Mouse (Mus musculus) megakaryocyte progenitor cell, adult 5-6 weeks (primary cell): ENCODE results near the gene Lmx1a. TPM values are rescaled to one million over a fixed set of nuclear protein-coding genes. Genes with fewer than 3 reads are reported as not detected.
A peak's percentile ranks its signal among the peaks of the same experiment; 100 is the strongest.

ENCODE experiments used
- ATAC-seq: replicated peaks from 2 replicates; pipeline ENCODE4 v1.8.0; 2016; ENCODE audit warnings: mild to moderate bottlenecking, moderate TSS enrichment, inconsistent platforms; ENCODE audit not compliant: poor library complexity
- total RNA-seq, 2 experiments: library from RNA; stranded (forward) in 1 of 2; stranded (reverse) in 1 of 2; fragments of 157-497, 149-512 nt in 1 of 2; fragments of 200-1000 nt in 1 of 2; gene quantifications; 2 replicates each; pipeline versions ENCODE4 v1.2.3 to v1.2.4; 2015 to 2017

The Lmx1a gene
- total RNA-seq, 2 experiments from 2014 or later, result not detected

DNA sequence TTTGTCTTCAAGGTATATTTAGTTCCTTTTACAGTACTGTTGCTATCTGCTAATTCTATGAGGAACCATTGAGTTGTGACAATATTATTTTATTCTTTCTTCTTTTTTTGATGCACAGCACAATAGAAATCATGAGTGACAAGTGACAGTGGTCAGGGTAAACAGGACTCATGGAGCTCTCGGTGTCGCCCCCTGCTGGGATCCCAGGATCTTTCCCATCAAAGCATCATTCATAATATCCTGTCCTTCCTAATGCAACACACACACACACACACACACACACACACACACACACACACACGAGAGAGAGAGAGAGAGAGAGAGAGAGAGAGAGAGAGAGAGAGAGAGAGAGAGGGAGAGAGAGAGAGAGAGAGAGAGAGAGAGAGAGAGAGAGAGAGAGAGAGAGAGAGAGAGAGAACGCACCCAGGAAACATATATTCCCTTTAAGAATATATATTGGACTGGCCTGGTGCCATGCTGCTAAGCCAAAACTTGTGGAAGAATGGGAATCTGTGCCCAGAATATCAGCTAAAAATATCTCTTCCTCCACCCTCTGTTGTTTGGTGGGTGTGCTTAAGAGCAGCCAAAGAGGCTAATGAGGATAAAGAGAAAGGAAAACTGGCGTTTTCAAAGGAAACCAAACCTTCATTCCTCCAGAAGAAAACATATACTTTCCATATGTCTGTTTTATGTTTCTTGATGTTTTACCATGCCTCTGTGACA is 90.9 kb downstream of the Lmx1a start:
- ATAC-seq, result no peak

DNA sequence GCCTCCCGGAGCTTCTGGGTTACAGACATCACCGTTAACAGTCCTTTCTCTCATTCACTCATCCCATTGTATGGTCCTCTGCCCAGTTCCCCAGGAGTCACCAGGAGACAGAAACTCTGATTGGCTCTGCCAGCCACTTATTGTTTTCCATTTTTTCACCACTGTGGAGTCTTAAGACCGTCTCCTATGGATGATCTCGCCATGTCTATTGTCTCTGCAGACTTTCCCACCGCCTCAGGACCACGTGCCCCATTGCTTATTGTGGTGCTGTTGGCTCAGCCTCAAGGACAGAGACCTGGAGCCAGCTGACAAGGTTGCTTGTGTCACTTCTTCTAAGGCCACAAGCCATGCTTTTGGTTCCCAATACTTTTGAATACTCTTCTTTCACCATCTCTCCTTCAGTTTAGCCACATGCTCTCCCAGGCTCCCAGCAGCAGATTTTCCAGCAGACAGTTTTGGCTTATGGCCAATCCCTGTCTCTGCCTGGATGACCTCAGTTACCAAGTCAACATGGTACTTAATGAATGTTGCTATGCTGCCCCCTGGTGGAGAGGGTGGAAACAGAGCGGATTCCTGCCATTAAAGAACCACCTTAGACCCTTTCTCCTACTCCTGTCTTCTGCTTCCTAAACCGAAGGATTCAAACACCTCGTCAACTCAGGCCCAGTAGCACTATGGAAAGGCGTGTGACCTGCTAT is 92.9 kb downstream of the Lmx1a start:
- peak; percentile 65 for ATAC-seq

DNA sequence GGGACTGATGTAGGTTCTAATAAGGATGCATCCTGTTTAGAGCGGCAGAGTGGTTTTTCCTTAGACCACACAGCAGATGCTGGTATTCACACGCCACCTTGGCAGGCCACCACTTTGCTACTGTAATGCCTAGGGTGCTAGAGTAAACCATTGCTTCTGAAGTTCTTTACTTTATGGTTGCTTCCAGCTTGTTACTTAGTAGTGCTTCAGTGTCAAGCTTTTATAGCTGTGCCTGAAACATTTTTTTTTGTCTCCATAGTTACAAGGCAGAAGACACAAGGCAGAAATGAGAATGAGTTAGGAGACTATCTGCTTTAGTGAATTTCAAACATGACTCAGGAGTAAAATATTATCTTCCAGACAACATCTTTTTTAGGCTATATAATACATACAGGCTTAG is 95.0 kb downstream of the Lmx1a start:
- no peak for ATAC-seq

DNA sequence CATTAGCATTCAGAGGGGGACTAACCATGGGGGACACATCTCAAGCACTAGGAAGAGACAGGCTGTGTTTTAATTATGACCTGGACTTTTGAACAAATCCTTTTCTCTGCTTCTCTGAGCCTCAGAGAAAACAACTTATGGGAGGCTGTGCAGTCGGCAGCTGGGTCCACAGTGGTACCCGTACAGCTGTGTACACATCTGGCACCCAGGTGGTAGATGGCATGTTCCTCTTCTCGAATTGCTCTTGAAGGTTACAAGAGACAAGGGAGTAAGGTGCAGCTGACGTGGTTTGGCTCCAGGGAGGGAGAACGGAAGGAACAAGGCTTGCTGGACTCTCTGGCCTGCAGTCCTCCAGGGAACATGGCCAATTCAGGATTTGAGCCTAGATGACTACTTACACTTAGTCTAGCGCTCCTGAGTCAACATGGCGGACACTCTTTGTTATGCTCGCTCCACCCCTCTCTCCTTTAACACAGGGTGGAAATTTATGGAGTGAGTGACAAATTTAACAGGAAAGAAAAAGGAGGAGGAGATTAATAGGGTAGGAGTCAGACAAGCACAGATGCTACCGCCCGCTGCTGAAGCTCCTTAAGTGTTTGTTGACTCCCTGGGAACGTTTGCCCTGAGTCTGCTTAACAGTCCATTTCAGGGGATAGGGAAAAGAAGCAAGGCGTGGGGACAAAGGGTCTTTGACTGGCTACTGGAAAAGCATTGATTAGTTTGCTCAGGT is 99.8 kb downstream of the Lmx1a start:
- ATAC-seq, result no peak

DNA sequence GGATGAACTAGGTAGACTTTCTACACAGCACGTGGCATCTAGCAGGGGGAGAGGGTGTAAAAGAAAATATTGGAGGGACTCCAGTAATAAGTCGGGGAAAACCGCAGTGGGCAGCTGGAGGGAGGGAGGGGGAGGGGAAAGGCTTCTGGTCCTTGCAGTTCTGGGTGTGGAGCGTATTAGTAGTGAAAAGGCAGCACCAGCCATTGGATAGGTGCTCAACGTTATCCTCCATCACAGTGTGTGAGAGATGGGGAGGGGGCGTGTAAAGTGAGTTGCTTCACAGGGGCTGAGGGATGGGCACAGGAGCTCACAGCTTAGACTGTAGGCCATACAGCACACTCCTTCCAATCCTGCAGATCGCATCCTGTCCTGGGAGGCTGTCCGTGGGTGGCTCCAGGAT is 100.4 kb downstream of the Lmx1a start:
- ATAC-seq, result no peak

DNA sequence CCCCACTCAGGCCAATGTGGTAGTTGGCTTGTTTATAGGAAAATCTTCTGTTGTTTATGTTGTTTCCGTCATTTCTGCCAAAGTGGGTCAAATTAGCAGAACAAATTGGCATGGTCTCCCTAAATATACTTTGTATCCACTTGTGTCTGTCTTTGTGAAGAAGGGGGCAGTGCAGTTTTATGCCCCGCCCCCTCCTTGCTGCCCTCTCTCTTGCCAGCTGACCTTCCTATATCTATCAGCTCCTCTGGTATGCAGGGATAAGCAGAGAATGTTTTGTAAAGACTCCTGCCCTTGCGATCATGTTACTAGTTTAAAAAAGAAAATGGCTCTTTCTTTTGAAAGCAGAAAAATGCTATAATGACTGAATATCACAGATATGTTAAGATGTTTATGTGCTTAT is 101.7 kb downstream of the Lmx1a start:
- ATAC-seq, result no peak

DNA sequence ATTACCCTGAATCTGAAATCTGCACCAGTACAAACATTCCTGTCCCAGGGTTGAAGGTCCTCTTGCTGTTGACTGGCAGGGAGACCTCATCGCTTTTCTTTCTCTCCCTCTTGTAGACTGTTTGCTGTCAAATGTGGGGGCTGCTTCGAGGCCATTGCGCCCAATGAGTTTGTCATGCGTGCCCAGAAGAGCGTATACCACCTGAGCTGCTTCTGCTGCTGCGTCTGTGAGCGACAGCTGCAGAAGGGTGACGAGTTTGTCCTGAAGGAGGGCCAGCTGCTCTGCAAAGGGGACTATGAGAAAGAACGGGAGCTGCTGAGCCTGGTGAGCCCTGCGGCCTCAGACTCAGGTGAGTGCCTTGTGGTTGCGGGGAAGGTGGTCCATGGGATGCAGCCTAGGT is 102.2 kb downstream of the Lmx1a start:
- ATAC-seq, result no peak

DNA sequence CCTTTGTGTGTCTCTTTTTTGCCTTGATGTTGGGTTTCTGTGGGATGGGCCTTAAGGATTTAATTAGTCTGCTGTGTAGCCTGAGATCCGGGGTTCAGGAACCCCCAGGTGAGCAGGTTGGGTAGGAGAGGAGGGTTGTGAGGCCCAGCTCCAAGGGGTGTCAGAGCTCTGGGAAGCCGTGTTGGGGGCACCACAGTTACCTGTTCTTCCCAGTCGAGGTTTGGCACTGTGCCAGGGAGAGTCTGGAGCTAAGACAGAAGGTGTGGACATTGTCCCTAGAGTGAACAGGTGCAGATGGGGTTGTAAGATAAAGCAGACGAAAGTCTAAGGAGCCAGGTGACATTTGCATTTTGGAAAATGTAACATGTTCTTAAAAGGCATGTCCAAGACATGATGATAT is 112.9 kb downstream of the Lmx1a start:
- no peak for ATAC-seq

DNA sequence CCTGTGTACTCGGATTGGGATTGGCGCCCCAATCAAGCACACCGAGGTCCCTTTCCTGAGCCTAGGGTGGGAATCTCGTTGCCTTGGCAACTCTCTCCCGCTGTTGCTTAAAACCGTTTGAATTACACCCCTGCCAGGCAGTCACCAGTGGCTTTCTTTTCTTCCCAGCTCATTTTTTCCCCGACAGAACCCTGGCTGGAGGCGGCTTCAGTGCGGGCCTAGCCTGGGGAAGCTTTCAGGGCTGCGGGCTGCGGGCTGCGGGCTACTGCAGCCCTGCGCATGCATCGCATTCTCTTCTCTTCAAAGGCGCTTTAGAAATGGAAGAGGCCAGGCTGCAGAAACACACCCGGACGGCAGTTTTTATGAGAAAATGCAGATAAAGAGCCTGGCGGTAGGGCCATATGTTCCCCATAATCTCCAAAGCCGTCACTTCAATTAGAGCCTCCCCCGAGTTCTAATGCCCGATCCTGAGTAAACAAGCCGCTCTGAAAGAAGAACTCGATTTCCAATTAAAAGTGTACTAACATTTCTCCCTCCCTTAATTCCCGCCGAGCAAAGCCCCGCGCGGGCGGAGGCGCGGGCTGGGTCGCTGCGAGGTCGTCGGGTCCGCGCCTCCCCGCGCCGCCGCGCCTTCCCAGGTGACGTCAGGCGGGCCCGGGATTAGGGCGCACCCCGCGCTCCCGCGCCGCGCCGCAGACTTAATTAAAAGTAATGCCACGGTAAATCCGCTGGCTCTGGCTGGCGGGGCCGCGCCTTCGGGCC is 113.7 kb downstream of the Lmx1a start:
- peak; percentile 58 for ATAC-seq

DNA sequence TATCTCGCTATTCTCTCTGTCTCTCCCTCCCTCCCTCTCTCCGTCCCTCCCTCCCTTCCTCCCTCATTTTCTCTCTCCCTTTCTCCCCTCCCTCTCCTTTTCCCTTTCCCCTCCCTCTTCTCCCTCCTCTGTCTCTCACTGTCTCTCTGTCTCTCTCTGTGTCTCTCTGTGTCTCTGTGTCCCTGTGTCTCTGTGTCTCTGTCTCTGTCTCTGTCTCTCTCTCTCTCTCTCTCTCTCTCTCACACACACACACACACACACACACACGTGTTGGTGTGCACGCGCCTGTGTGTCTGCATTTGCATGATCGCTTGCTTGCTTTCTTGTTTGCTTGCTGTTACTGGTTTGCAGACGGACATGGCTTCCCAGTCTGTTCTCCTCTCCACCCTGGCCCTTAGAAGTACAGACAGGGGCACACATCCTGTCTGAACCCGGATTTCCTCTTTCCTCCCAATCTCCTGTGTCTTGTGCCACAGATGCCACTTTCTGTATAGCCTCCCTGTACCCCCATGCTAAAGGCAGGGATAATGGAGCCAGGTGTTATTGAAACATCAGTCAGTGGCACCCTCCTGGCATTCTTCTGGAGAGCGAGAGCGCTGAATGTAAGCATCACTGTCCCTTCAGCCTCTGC is 114.4 kb downstream of the Lmx1a start:
- no peak for ATAC-seq

DNA sequence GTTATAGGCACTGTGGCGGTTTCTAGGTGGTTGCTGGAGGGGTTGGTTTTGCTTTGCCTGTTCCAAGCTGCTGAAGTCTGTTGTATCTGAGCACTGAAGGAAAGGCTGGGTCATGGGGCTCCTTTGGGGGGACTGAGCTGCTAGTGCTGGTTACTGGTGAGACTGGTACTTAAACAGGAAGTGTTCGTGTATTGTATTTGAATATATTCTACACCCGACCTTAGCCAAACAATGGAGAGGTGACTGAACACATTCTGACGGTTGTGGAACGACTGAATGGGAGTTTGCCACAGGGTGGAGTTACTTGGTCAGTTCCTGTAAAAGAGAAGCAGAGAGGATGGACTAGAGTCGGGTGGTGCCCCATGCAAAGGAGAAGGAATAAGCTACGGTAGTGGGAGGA is 115.8 kb downstream of the Lmx1a start:
- no peak for ATAC-seq

DNA sequence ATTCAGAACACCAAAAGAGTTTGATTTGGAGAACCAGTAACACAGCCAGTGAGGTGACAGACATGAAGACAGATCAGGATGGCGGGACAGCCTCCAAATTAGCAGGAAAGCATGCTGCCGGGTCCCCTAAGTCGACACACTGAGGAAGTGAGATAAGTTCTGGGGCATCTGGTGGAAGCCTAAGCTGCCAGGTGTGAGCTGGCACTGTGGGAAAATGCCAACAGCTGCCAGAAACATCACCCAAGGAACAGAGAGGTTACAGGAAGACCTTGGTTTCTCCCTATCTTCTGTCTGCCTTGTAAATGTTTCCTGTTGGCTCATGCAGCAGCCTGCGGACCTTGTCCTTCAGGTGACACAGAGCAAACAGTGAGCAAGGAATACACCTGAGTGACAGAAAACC is 122.1 kb downstream of the Lmx1a start:
- no peak for ATAC-seq

DNA sequence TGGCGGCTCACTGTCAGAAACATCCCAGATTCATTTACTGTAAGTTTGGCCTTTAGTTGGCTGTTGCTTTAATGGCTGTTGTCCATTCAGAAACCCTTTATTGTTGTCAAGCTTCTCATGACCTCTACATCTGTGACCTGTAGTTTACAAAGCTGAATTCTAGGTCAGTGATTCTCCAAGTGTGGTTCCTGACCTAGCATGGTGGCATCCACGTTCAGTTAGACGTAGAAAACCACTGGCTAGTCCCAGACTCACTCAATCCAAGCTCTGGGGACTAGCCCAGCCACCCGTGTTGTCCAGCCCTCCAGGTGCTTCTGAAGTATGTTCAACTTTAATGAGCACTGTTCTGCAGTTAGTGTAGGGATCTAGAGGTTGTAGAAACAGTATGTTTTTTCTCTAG is 126.1 kb downstream of the Lmx1a start:
- ATAC-seq, result no peak

DNA sequence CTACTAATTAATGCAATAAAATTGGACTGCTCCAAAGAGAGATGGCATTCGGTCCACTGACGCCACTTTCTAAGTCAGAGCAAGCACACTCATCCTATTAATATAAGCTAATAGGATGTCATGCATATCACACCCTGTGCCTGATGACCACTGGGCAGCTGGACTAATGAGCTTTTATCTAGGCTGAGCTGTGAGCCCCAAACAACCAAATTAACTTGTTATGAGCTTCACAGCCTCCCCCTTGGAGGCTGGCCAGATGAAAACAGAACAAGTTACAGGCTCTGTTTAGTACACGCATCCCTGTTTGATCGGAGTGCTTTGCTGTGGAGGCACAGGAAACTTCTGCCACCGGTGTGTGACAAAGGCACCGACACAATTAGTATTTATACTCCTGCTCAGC is 128.0 kb downstream of the Lmx1a start:
- ATAC-seq, result no peak

DNA sequence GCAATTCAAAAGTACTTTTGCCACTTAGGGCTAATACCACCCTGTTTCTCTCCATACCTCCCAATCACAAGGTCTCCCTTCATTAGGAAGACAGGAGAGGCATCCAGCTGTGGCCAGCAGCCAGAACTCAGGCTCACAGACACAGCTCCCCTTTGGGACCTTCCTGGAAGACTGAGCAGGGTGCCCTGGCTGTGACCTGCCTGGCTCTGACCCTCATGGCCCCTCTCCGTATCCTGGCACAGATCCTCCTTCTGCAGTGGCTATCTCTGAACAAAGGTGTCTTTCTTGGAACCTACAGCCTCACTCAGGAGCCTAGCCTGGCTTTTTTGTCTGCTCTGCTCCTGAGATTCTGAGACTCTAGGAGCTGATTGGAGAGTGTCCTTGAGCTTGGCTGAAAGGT is 128.6 kb downstream of the Lmx1a start:
- no peak for ATAC-seq

DNA sequence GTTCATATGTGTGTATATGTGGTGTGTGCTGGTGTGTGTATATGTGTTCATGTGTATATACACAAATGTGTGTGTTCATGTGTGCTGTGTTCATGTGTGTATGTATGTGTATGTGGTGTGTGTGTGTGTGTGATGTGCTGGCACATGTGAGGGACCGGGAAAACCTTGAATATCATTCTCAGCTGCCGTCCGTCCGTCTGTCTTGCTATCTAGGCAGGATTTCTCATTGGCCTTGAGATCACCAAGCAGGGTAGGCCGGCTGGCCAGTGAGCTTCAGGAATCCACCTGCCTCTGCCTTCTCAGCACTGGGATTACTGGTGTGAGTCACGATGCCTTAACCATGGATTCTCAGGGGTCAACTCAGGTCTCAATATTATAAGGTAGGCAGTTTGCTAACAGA is 131.0 kb downstream of the Lmx1a start:
- no peak for ATAC-seq

DNA sequence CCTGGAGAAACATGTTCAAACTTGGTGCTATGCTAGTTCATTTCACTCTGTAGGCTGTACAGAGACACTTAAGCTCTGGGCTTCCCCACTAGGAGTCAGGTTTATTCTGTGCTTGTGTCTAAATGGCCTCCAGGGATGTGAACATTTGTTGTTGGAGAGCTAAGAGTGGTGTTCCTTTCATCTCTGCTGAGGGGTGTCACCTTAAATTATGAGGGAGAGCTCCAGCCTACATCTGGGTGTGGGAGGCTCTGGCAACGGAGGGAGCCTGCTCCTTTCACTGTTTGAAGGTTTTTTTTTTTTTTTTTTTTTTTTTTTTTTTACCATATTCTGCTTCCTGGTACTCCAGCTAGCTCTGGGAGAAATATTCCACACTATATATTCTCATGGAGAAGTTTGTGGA is 132.1 kb downstream of the Lmx1a start:
- ATAC-seq, result no peak

DNA sequence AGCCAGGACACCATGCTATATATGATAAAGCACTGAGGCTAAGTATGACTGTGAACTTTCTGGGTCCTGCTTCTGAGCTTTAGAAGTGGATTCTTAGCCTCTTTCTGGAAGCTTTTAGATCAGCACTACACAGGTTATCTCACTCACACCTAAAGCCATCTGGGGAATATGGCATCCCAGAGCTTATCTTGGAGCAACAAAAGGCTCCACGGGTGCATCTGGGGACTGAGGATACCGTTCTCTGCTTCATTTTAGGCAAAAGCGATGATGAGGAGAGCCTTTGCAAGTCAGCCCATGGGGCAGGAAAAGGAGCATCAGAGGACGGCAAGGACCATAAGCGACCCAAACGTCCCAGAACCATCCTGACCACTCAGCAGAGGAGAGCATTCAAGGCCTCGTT is 141.3 kb downstream of the Lmx1a start:
- no peak for ATAC-seq

DNA sequence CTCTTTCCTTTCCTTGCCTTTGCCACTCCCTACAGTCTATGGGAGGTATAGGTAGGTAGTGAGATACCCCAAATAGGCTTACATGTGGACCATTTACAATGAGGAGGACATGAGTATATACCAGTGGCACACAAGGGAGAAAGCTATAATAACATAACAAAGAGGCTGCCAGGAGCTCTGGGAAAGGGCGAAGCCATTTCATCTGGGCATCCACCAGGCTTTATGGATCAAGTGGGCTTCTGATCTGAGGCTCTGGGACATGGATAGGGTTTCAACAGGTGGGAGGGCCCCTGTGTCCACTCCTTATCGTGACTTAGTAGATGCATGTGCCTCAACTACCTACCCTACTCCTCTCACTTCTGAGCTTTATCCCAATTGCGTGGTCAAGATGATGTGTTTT is 142.6 kb downstream of the Lmx1a start:
- ATAC-seq, result no peak

DNA sequence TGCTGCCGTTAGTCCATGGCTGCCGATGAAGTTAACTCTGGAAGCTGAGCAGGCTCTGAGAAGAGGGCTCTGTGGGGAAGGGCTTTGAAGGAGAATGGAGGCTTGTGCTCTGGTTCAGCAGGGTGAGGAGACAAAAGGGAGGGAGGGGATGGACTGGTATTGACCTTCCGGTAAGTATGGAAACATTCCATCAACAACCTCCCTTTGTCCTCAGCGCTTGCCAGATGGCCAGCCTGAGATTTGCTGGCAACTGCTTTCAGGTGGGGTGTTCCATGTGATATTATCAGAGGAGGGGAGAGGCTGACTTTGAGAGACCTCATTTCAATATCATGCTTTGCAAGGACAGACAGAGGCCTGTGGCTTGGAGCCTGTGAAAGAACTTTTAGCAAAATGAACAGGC is 165.8 kb downstream of the Lmx1a start:
- no peak for ATAC-seq

DNA sequence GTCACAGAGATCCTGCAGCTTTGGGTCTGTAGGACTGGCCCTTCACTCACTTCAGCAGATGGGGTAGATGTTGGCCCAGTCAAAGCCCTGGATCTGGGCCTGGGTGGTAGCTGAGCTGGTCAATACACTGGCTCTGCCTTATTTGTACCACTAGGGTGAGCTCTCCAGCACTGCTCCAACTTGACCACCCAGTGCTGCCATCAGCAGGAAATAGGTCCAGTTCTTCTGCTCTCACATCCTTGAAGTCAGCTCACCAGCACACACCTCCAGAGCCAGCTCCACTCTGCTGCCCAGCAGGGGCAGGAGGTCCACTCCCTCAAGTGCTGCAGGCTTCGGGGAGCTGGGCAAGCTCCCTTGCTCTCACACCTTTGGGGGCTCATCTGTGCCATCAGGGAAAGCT is 183.0 kb downstream of the Lmx1a start:
- ATAC-seq, result no peak
